Mouse (Mus musculus) retina, adult 2 months (tissue): Measurements from ENCODE around the gene Rpl10.
A peak's percentile ranks its signal among the peaks of the same experiment; 100 is the strongest.

Experiments used
- DNase-seq: peaks from one replicate; pipeline ENCODE4 v3.0.0-alpha.2; 2012; ENCODE audit warnings: low read depth, low spot score

Rpl10 gene

GRCm38 (mm10) chrX:74270062-74270901 is at the start of gene Rpl10:
Gene Rpl10 (plus strand): TSS chrX:74270812.
- DNase-seq: peak; percentile 94

GRCm38 (mm10) chrX:74230038-74230437 is 40.6 kb upstream of the Rpl10 start:
- DNase-seq: no peak

DNA sequence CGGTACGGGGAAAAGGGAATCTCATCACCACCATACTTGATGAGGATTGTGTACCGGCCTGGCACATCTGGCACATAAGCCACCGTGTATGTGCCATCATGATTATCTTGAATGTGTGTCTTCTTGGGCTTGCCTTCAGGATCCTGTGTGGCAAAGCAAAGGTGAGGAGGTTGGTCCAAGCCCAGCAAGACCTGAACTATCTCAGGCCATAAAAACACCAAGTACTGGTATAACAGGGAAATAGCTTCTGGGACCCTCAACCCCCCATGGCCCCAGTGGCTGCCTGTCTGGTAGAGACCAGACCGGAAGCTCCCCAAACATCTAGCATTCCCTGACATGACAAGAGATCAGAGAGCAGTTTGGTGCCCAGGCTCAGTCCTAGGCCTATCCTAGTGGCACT is 37.4 kb upstream of the Rpl10 start:
- DNase-seq: no peak

DNA sequence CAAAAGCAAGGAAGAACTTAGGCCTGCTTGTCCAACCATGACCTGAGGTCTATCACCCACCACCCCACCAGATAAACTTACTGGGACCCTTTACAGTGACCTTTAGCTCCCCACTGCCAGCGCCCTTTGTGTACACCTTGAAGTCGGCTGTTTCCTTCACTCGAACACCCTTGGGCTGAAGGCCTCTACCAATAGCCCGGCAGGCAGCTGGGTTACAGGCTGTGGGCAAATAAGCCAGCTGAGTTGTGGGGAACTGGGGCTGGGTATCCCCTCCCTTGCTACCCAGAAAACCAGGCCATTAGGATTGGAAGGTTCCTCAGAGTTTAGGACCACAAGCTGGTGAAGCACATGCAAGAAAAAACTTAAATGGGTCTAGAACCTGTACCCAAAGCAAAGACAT is 30.3 kb upstream of the Rpl10 start:
- DNase-seq: no peak

GRCm38 (mm10) chrX:74243396-74243795 is 27.2 kb upstream of the Rpl10 start:
- no peak for DNase-seq

DNA sequence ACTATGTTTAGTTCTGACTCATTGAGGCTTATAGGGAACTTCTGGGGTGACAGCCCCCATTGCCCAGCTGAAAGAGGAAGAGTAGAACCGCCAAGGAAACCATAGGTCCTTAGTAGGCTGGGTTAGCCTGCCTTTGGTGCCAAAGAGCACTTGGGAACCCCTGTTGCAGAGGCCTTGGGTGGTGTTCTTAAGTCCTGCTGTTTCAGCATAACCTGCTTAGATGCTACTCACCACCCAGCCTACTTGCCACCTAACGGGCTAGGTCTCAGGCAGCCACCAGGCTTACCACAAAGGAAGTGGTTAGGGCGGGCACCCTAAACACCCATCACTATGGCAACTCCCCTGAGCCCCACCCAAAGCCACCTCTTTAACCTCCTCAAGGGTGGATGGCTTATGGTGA is 26.8 kb upstream of the Rpl10 start:
- DNase-seq: no peak

DNA sequence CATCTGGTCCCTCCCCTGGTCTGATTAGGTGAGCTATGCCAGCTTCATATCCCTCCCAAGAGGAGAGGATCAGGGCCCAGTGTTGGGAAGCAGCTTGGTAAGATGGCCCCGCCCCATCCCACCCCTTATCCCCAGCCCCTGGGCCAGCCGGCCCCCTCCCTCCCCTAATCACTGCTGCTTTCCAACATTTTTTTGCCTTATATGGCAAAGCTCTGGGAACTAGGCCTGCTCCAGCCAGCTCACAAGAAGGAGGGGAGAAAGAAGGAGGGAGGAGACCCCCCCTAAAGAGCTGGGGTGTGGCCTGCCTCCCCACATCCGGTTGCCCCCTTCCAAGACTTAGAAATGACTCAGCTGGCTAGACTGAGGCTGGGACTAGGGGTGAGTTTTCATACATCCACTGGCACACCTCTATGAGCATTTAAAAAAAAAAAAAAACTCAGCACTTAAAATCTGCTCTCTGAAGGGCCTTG is 26.0 kb upstream of the Rpl10 start:
- DNase-seq: no peak

DNA sequence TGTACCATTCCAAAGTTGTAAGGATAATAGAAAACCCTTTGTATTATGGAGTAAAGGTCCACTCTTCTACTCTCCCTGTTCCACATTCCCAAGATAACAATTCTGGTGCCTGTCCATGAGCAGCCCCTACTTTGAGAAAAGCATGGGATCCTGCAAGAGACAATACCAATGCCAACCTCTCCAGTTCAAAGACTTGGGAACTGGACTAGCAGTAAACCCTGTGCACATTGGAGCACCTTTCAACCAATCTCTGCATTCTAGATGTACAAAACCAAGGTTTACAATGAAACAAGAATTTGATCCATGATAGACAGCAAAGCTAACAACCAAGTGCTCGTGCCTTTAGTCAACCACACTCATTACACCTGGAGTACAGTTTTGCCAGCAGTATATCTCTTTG is 25.5 kb upstream of the Rpl10 start:
- DNase-seq: no peak

GRCm38 (mm10) chrX:74245687-74246086 is 24.9 kb upstream of the Rpl10 start:
- no peak for DNase-seq

GRCm38 (mm10) chrX:74246213-74246681 is 24.4 kb upstream of the Rpl10 start:
- peak; percentile 64 for DNase-seq

GRCm38 (mm10) chrX:74246693-74247092 is 23.9 kb upstream of the Rpl10 start:
- no peak for DNase-seq

GRCm38 (mm10) chrX:74248651-74249050 is 22.0 kb upstream of the Rpl10 start:
- DNase-seq: no peak

GRCm38 (mm10) chrX:74249615-74250014 is 21.0 kb upstream of the Rpl10 start, which contains the start of gene Flna:
Gene Flna (minus strand): TSS chrX:74249820.
- no peak for DNase-seq

GRCm38 (mm10) chrX:74254153-74254887 is 16.3 kb upstream of the Rpl10 start, which contains the start of gene Emd:
Gene Emd (plus strand): TSS chrX:74254687.
- DNase-seq: peak; percentile 61

GRCm38 (mm10) chrX:74254888-74255565 is 15.6 kb upstream of the Rpl10 start:
- DNase-seq: no peak

- no peak for DNase-seq
Observed at GRCm38 (mm10) chrX:74257746-74258145, 12.9 kb upstream of the Rpl10 start.

GRCm38 (mm10) chrX:74269736-74270061 is 913 bp upstream of the Rpl10 start:
- no peak for DNase-seq

DNA sequence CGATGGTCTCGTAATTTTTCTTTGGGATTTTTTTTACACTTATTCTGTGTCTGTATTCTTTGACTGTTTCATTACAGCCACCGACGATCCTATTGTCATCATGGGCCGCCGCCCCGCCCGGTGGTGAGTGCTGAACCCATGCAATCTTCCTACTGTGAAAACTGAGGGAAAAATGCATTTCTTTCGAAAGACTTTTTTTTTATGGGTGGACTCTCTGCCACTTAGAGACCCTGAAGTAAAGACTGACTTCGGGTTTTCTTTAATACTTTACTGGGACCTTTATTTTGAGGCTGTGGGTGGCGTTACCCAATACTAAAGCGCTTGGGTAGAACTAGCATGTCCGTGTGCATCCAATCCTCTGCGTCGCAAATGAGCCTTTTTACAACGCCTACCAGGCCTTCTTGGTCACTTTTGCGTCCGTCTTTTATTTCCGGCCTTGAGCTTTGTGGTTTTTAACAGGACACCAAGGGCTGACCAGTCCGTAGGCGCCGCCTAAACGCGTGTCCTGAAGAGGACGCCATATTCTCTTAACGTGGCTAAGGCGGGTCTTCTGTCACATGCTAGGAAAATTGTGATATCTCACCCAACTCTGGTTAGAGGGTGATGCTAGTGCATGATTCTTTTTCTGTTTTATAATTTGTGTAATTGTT is 415 bp downstream of the Rpl10 start:
- DNase-seq: no peak

- DNase-seq: no peak
Observed at GRCm38 (mm10) chrX:74273422-74274322, 3.1 kb downstream of the Rpl10 start.

DNA sequence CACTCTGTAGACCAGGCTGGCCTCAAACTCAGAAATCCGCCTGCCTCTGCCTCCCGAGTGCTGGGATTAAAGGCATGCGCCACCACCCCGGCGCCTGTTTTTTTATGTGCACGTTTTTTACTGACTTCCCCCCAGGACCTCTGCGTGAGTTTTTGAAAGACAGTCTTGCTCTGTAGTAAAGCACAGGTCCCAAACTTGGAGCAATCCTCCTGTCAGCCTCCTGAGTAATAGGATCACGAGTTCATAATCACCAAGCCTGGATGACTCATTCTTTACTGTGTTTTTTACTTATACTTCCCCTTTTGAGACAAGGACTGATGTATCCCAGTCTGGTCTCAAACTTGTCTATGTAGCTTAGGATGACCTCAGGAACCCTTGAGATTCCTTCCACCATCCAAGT is 7.3 kb downstream of the Rpl10 start:
- no peak for DNase-seq
